Mouse (Mus musculus): ENCODE results near the gene Gm42878.

Gene Gm42878

GRCm38 (mm10) chr5:121544910-121545792 is at the start of gene Gm42878, which contains the start of gene Adam1a:
Gm42878 (minus strand) TSS chr5:121545482.
Adam1a (minus strand) TSS chr5:121545482.
- peak; percentile 28 for DNase-seq

GRCm38 (mm10) chr5:121594714-121595313 is 49.5 kb upstream of the Gm42878 start:
- no peak for DNase-seq

- peak; percentile 94 for DNase-seq
Measured at GRCm38 (mm10) chr5:121593451-121594401, 48.4 kb upstream of the Gm42878 start, which contains the start of gene Aldh2. Aldh2 (minus strand) TSS chr5:121593824.

GRCm38 (mm10) chr5:121592816-121593407 is 47.6 kb upstream of the Gm42878 start:
- peak; percentile 35 for DNase-seq

GRCm38 (mm10) chr5:121592064-121592815 is 47.0 kb upstream of the Gm42878 start:
- DNase-seq: no peak

- DNase-seq: no peak
Measured at GRCm38 (mm10) chr5:121591417-121592063, 46.3 kb upstream of the Gm42878 start.

GRCm38 (mm10) chr5:121589928-121590327 is 44.6 kb upstream of the Gm42878 start:
- DNase-seq: no peak

GRCm38 (mm10) chr5:121586400-121587039 is 41.2 kb upstream of the Gm42878 start:
- DNase-seq: peak; percentile 67

GRCm38 (mm10) chr5:121585699-121586098 is 40.4 kb upstream of the Gm42878 start:
- no peak for DNase-seq

- DNase-seq: no peak
Measured at GRCm38 (mm10) chr5:121585005-121585404, 39.7 kb upstream of the Gm42878 start.

- peak; percentile 100 for DNase-seq
Measured at GRCm38 (mm10) chr5:121583765-121584501, 38.7 kb upstream of the Gm42878 start.

- no peak for DNase-seq
Measured at GRCm38 (mm10) chr5:121581945-121582344, 36.7 kb upstream of the Gm42878 start.

GRCm38 (mm10) chr5:121576927-121577488 is 31.7 kb upstream of the Gm42878 start:
- no peak for DNase-seq

- DNase-seq: no peak
Measured at GRCm38 (mm10) chr5:121575867-121576266, 30.6 kb upstream of the Gm42878 start.

GRCm38 (mm10) chr5:121574145-121574544 is 28.9 kb upstream of the Gm42878 start:
- no peak for DNase-seq

- no peak for DNase-seq
Measured at GRCm38 (mm10) chr5:121570787-121571186, 25.5 kb upstream of the Gm42878 start.

GRCm38 (mm10) chr5:121569881-121570420 is 24.7 kb upstream of the Gm42878 start:
- DNase-seq: no peak

GRCm38 (mm10) chr5:121566035-121566681 is 20.9 kb upstream of the Gm42878 start:
- DNase-seq: peak; percentile 89

GRCm38 (mm10) chr5:121564468-121564895 is 19.2 kb upstream of the Gm42878 start:
- peak; percentile 91 for DNase-seq

Measured in kidney, adult 9 months (tissue).